Mouse (Mus musculus) hindbrain, embryonic 10.5 days (tissue): ENCODE data around the gene Arhgef7. TPM values are rescaled to one million over a fixed set of nuclear protein-coding genes. Genes with fewer than 3 reads are reported as not detected.

Source experiments
- DNase-seq: peaks from one replicate; pipeline ENCODE4 v3.0.0-alpha.2; 2017; ENCODE audit warnings: low spot score
- H3K27ac ChIP-seq: fragments of 300-500 bp; sonication (generic); 2 replicates; pipeline ENCODE4 v1.5.1; 2016; ENCODE audit warnings: mild to moderate bottlenecking, moderate library complexity
- H3K27me3 ChIP-seq: fragments of 300-500 bp; sonication (generic); 2 replicates; pipeline ENCODE4 v1.6.1; 2016; ENCODE audit warnings: mild to moderate bottlenecking; ENCODE audit not compliant: poor library complexity, insufficient read depth, severe bottlenecking
- H3K36me3 ChIP-seq: fragments of 300-500 bp; sonication (generic); 2 replicates; pipeline ENCODE4 v1.6.1; 2016; ENCODE audit warnings: mild to moderate bottlenecking, moderate library complexity
- H3K4me1 ChIP-seq: fragments of 300-500 bp; sonication (generic); replicated peaks from 2 replicates; pipeline ENCODE4 v1.6.1; 2016; ENCODE audit warnings: mild to moderate bottlenecking
- H3K4me3 ChIP-seq: fragments of 300-500 bp; sonication (generic); 2 replicates; pipeline ENCODE4 v1.5.1; 2016; ENCODE audit warnings: mild to moderate bottlenecking, moderate library complexity
- H3K9me3 ChIP-seq: fragments of 300-500 bp; sonication (generic); 2 replicates; pipeline ENCODE4 v1.6.1; 2016; ENCODE audit warnings: mild to moderate bottlenecking, moderate library complexity
- WGBS: fragments of 180-500 bp; shearing (Covaris S2); methylation state at CpG from one replicate; pipeline ENCODE4 v1.1.7; 2016; 5-methylcytosine and 5-hydroxymethylcytosine counted together
- polyA plus RNA-seq: library from polyadenylated mRNA; unstranded; fragments of >200 nt; fragmentation: Nextera tagmentation; extraction: Ambion mirVana; gene quantifications from 2 replicates; pipeline ENCODE4 v1.2.1, GENCODE M21; 2016

Arhgef7 gene
- polyA plus RNA-seq, 1 experiment from 2014 or later: 55.4 TPM

DNA sequence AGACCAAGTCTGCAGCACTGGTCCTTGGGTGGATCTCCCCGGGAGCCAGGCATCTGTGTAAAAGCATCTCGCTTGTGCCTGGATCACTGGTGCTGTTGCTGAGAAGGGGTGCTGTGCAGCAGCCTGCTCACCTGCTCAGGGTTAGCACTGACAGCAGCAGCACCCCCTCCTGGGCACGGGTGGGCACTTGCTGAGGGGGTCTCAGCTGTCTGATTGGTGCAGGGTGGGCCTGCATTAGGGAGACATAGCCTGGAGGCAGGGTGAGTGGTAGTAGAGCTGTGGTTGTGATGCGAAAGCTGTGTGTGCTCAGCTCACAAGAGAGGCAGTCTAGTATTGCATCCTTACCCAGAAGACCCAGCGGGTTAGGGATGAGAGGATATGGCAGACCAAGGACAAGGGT, 92.6 kb downstream of the Arhgef7 start:
- Histone ChIP-seq H3K9me3 (no peaks in the 10 kb centered on the region), H3K27me3 (no peaks in the 10 kb centered on the region), H3K36me3 (peaks cover 99% of the 10 kb centered on the region), H3K27ac (peak overlapping the region; percentile 23; the same call in 1 of the 2 replicates), H3K4me3 (no peak overlapping the region), H3K4me1 (no peaks in the 10 kb centered on the region)
- WGBS: 90% methylated on average over 5 of the region's 5 CpGs
- DNase-seq: no peak

DNA sequence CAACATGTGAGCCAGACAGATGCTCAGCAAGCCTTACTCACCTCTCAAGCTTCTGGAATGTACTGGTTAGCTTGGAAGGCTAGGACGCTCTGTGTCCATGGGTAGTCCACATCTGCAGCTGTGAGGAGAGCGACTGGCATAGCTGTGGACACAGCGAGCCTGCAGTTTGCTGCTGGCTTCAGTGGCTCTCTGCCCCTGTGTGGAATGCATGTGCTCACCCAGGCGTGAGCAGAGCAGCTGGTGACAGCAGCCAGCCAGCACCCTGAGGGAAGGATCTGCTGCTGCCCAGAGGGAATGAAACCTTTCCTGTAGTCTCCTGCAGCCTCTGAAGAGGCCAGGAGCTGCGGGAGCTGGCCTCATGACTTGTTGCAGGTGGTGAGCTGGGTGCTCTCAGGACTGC, 93.0 kb downstream of the Arhgef7 start:
- no peaks in the 10 kb centered on the region for H3K27me3 ChIP-seq
- 79% methylated on average over 5 of the region's 5 CpGs for WGBS

DNA sequence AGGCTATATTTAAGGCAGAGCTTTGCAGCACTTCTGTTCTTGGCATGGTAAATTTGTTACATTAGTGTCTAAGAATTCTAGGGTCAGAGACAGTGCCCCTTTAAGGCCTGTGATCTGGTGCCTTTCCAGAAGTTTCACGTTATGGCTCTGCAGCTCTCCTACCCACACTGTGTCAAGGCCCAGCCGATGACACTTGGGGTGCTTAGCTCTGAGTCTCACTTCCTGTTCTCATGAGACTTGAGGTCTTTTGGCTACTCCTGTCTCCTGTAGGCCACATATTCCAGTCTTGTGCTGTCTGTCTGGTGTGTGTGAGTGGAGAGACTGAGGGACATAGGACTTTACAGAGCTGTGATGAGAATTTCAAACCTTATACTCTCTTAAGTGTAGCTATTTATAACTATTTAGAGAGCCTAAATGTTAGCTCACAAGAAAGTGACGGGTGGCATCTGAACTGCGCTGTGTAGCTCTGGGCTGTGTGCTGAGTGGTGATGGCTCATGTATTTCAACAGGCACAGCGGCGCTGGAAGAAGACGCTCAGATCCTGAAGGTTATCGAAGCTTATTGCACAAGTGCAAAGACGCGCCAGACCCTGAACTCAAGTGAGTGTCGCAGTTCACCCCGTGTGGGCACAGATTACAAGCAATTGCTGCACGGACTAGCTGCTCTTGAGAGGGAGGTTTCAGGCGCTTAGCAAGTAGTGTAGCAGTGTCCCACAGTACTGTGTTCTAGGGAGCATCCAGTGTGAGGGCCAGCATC, 94.1 kb downstream of the Arhgef7 start:
- 96% methylated on average over 14 of the region's 14 CpGs for WGBS
- Histone ChIP-seq H3K4me1 (peaks cover 13% of the 10 kb centered on the region), H3K36me3 (peaks cover 99% of the 10 kb centered on the region), H3K4me3 (no peak overlapping the region), H3K27me3 (no peaks in the 10 kb centered on the region), H3K9me3 (no peaks in the 10 kb centered on the region), H3K27ac (no peak overlapping the region)
- no peak for DNase-seq

More for the DNA sequence above, 93.0 kb downstream of the Arhgef7 start:
- Histone ChIP-seq H3K4me1 (peaks cover 4% of the 10 kb centered on the region), H3K27ac (no peak overlapping the region), H3K9me3 (no peaks in the 10 kb centered on the region), H3K4me3 (no peak overlapping the region), H3K36me3 (peaks cover 99% of the 10 kb centered on the region)
- no peak for DNase-seq

DNA sequence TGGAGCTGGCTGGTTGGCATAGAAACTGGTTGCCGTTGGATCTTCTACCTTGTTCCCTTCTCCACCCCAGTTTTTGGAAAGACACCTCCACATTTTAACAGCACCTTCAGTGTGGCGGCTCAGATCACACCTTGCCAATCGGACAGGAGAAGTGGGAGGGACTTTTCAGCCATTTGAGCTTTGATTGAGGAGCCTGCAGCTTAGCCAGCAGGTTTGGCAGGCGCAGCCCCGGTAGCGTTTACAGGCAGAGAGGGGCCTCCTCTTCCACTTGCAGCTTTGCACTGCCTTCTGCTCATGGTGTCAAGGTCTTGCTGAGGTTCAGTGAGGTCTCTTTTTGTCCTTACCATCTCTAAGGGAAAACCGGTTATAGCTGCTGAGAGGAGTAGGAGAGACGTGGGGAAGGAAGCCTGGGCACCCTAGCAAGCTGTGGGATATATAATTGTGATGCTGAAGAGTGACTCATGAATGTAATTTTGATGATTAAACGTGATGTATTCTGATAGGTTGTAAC, 95.1 kb downstream of the Arhgef7 start:
- peaks cover 13% of the 10 kb centered on the region for H3K4me1 ChIP-seq
- 84% methylated on average over 9 of the region's 9 CpGs for WGBS
- H3K27me3 ChIP-seq: no peaks in the 10 kb centered on the region
- no peak overlapping the region for H3K4me3 ChIP-seq
- no peaks in the 10 kb centered on the region for H3K9me3 ChIP-seq
- DNase-seq: no peak
- H3K27ac ChIP-seq: no peak overlapping the region
- H3K36me3 ChIP-seq: peaks cover 99% of the 10 kb centered on the region

DNA sequence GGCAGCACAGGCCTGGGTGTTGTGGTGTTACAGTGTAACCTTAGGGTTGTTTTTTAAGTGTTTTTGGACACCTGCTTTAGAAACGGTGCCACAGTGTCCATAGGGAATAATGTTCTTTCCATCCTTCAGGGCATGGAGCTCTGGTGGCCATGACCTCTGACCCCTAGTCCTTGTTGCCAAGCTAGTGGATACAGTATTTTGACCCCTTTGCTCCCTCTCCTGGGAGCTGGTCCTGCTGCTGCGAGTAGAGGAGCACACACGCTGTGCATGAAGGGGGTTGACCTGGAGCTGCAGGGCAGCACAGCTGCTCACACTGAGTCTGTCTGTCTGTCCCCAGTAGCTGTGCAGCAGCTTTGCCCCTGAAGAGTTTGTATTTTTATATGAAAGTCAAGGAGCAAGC, 98.2 kb downstream of the Arhgef7 start:
- WGBS: 39% methylated on average over 3 of the region's 3 CpGs
- Histone ChIP-seq H3K4me1 (peaks cover 30% of the 10 kb centered on the region), H3K27ac (no peak overlapping the region), H3K4me3 (no peak overlapping the region), H3K9me3 (no peaks in the 10 kb centered on the region), H3K36me3 (peaks cover 93% of the 10 kb centered on the region), H3K27me3 (no peaks in the 10 kb centered on the region)
- no peak for DNase-seq

DNA sequence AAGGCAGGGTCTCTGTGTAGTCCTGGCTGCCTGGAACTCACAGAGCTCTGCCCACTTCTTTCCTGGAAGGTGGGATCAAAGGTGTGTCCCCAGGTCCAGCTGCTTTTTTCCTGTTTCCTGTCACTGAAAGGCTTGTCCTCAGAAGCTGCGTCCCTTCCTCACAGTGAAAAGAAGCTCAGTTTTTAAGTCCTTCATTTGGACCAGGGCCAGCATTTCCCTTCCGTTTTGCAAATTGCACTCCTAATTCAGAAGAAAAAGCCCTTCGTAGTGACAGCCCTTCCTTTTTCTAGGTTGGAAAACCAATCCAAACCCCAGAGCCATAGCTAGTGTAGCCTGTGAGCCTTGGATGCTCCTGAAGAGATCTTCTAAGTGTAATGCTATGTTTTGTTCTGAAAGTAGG, 99.8 kb downstream of the Arhgef7 start:
- DNase-seq: no peak
- H3K9me3 ChIP-seq: no peaks in the 10 kb centered on the region
- no peak overlapping the region for H3K4me3 ChIP-seq
- peaks cover 32% of the 10 kb centered on the region for H3K4me1 ChIP-seq
- peaks cover 92% of the 10 kb centered on the region for H3K36me3 ChIP-seq
- WGBS: 98% methylated on average over 3 of the region's 3 CpGs
- no peaks in the 10 kb centered on the region for H3K27me3 ChIP-seq
- H3K27ac ChIP-seq: no peak overlapping the region

DNA sequence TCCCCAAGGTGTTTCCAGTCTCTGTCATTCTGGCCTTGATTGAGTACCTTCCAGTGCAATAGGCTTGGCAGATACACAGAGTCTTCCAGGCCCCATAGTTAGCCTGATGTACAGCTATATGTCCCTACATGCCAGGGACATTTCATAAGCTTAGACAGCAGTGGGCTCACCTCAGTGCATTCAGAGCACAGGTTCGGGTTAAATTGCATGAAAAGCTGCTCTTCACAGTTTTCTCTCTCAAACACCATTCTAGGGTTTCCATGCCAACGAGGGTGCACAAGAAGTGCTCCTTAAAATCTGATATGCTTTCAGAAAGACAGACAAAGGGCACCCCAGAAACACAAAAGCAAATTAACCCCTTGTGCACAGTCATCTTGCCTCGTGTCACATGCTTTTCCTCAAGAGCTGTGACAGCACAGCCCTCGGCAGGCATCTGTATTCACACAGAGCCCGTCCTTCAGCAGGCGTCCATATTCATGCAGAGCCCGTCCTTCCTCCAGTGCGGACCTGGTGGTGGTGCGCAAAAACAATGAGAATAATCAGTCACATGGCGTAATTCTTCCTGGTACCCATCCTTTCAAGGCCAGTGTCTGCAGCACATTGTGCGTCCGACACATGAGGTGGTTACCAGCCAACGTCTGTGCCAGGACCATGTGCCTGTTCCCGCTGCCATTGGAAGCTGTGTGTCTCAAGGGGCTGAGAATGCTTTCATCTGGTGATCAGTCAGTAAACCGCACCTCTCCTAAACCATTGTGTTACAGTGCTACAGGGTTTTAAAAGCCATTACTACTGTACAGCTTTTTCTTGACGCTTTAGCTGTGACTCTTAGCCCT, 102.9 kb downstream of the Arhgef7 start:
- WGBS: 55% methylated on average over 16 of the region's 16 CpGs
- no peak for DNase-seq
- Histone ChIP-seq H3K4me1 (peaks cover 29% of the 10 kb centered on the region), H3K9me3 (no peaks in the 10 kb centered on the region), H3K36me3 (peaks cover 92% of the 10 kb centered on the region), H3K27ac (peak overlapping the region; percentile 23; the same call in 1 of the 2 replicates), H3K27me3 (no peaks in the 10 kb centered on the region), H3K4me3 (no peak overlapping the region)

DNA sequence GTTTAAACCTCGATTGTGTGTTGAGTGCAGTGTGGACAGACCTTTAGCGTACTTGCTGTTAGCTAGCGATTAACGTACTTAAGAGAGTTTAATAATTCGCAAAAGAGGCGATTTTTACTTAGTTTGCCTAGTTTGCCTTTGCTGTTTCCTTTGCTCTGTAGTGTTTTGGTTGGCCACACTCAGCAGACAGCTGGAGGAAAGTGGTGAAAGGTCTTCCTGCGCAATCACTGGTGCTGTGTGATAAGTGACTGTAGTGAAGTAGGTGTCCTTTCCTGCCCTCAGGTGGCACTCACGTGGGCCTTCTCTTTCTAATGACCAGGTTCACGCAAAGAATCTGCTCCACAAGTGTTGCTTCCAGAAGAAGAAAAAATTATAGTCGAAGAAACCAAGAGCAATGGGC, 103.7 kb downstream of the Arhgef7 start:
- peaks cover 92% of the 10 kb centered on the region for H3K36me3 ChIP-seq
- 94% methylated on average over 10 of the region's 10 CpGs for WGBS
- no peak overlapping the region for H3K4me3 ChIP-seq
- H3K4me1 ChIP-seq: peaks cover 22% of the 10 kb centered on the region
- H3K27ac ChIP-seq: no peak overlapping the region
- H3K27me3 ChIP-seq: no peaks in the 10 kb centered on the region
- DNase-seq: no peak
- H3K9me3 ChIP-seq: no peaks in the 10 kb centered on the region

DNA sequence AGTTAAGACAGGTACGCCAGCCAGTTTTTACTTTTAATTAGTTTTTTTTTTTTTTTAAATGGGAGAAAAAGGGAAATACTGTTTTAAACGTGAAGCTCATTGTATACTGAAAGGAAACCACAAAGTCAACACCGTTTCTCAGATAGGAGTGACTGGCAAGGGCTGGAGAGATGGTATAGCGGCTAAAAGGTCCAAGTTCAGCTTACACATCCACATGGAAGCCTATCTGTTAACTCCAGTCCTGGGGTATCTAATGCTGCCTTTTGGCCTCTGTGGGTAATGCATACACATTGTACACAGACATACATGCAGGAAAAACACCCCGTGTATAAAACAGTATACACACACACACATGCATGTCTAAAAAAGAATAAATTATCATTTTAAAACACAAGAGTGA, 104.4 kb downstream of the Arhgef7 start:
- Histone ChIP-seq H3K4me1 (peaks cover 20% of the 10 kb centered on the region), H3K36me3 (peaks cover 90% of the 10 kb centered on the region), H3K9me3 (no peaks in the 10 kb centered on the region), H3K27me3 (no peaks in the 10 kb centered on the region), H3K27ac (no peak overlapping the region), H3K4me3 (no peak overlapping the region)
- no peak for DNase-seq
- 90% methylated on average over 5 of the region's 5 CpGs for WGBS

DNA sequence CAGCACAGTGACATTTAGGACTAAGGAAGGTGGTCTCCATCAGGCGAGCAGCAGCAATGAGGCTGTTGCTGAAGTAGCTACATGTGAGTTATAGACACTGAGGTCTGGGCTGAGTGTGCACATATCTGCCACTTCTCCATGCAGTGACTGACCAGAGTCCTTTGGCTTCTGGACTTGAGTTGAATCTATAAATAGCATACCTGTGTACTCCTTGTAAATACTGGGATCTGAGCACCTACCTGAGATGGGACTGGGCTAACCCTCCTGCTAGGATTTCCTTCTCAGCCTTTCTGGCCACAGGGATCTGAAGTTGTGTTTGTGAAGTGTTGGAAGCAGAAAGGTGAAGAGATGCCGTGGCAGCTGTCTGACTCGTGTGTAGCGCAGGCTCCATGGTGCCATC, 105.6 kb downstream of the Arhgef7 start:
- no peak overlapping the region for H3K27ac ChIP-seq
- 85% methylated on average over 4 of the region's 4 CpGs for WGBS
- H3K4me3 ChIP-seq: no peak overlapping the region
- no peaks in the 10 kb centered on the region for H3K9me3 ChIP-seq
- peaks cover 20% of the 10 kb centered on the region for H3K4me1 ChIP-seq
- H3K27me3 ChIP-seq: no peaks in the 10 kb centered on the region
- H3K36me3 ChIP-seq: peaks cover 82% of the 10 kb centered on the region
- DNase-seq: no peak

DNA sequence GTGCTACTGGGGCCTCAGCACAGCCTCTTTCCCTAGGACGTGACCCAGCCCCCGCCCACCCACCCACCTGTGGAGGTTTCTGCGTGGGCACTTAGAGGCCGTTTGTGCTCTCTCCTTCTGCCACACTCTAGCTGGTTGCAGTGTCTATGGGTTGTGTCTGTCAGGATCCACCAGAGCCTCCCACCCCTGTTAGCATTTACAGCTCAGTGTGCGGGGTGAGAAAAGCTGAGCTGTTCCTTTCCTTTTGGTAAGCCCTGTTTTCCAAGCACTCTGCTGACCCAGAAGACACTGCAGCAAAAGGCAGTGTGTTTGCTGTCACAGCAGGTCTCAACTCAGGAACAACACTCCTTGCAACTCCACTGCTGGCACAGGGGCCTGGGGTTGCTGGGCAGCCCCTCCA, 106.7 kb downstream of the Arhgef7 start:
- no peak for DNase-seq
- H3K4me1 ChIP-seq: peaks cover 18% of the 10 kb centered on the region
- H3K4me3 ChIP-seq: no peak overlapping the region
- no peaks in the 10 kb centered on the region for H3K27me3 ChIP-seq
- peaks cover 72% of the 10 kb centered on the region for H3K36me3 ChIP-seq
- 82% methylated on average over 5 of the region's 5 CpGs for WGBS
- H3K27ac ChIP-seq: no peak overlapping the region
- H3K9me3 ChIP-seq: no peaks in the 10 kb centered on the region

DNA sequence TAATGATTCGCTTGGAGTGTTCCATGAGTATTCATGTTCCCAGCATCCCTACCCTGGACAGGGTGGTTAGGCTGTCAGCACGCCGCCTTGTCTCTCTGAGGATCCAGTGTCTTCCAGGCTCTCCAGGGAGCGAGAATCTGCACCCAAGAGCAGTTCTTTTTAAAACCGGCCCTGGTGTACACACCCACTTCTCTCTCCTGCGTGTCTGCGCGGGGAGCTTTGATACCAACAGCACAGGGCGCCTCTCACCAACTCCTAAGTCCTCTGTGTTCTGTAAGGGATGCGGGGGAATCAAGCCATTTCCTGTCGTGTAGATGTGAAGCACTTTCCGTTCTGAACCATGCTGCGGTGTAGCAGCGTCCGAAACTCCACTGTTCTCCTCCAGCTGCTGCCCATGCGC, 107.2 kb downstream of the Arhgef7 start:
- H3K36me3 ChIP-seq: peaks cover 67% of the 10 kb centered on the region

DNA sequence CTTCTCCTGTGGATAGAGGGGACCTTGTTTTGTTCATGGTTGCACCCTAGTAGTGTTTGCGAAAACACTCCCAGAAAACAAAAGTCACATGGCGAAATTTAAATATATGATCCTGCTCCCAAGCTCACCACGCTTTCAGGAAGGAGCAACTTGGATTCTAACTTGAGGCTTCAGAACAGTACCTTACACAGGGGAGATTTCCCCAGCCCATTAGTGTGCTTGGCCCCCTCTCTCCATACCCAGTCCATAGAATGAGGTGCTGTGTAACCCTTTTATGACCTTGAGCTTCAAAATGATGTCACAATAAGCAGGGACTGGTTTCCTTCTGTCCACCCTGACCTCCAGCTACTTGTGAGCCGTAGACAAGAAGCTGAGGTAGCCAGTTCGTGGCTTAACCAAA, 112.7 kb downstream of the Arhgef7 start, which contains the start of gene Tex29:
Tex29 (plus strand) TSS at position 301 of the 400 bp plus-strand sequence.
- Histone ChIP-seq H3K9me3 (no peaks in the 10 kb centered on the region), H3K27ac (peak within 1 kb of the TSS; percentile 64), H3K4me1 (peaks cover 16% of the 10 kb centered on the region), H3K27me3 (no peaks in the 10 kb centered on the region), H3K36me3 (peaks cover 19% of the 10 kb centered on the region), H3K4me3 (no peak within 1 kb of the TSS)
- 89% methylated on average over 5 of the region's 5 CpGs for WGBS
- DNase-seq: no peak

More for the DNA sequence above, 107.2 kb downstream of the Arhgef7 start:
- no peak for DNase-seq
- 89% methylated on average over 16 of the region's 16 CpGs for WGBS
- Histone ChIP-seq H3K9me3 (no peaks in the 10 kb centered on the region), H3K4me3 (no peak overlapping the region), H3K27me3 (no peaks in the 10 kb centered on the region), H3K27ac (no peak overlapping the region), H3K4me1 (peaks cover 13% of the 10 kb centered on the region)
